Mouse (Mus musculus) midbrain, embryonic 15.5 days (tissue): ENCODE data around the gene Lix1l. TPM values are rescaled to one million over a fixed set of nuclear protein-coding genes. Genes with fewer than 3 reads are reported as not detected.

Source experiments
- ATAC-seq: fragments of 200-750 bp; cut with Nextera tagmentation; replicated peaks from 2 replicates; pipeline ENCODE4 v1.8.0; 2017; ENCODE audit warnings: moderate TSS enrichment
- H3K27ac ChIP-seq: fragments of 300-500 bp; sonication (generic); 2 replicates; pipeline ENCODE4 v1.5.1; 2015; ENCODE audit warnings: mild to moderate bottlenecking, inconsistent platforms
- H3K27me3 ChIP-seq: fragments of 300-500 bp; sonication (generic); replicated peaks from 2 replicates; pipeline ENCODE4 v1.6.1; 2015; ENCODE audit warnings: inconsistent platforms
- H3K36me3 ChIP-seq: fragments of 300-500 bp; sonication (generic); replicated peaks from 2 replicates; pipeline ENCODE4 v1.6.1; 2015; ENCODE audit warnings: inconsistent platforms
- H3K4me1 ChIP-seq: fragments of 300-500 bp; sonication (generic); 2 replicates; pipeline ENCODE4 v1.6.1; 2015; ENCODE audit warnings: inconsistent platforms
- H3K4me2 ChIP-seq: fragments of 300-500 bp; sonication (generic); 2 replicates; pipeline ENCODE4 v1.6.1; 2015; ENCODE audit warnings: inconsistent platforms, mild to moderate bottlenecking, moderate library complexity
- H3K4me3 ChIP-seq: fragments of 300-500 bp; sonication (generic); 2 replicates; pipeline ENCODE4 v1.5.1; 2015; ENCODE audit warnings: mild to moderate bottlenecking, inconsistent platforms
- H3K9ac ChIP-seq: fragments of 300-500 bp; sonication (generic); 2 replicates; pipeline ENCODE4 v1.6.1; 2015; ENCODE audit warnings: mild to moderate bottlenecking, inconsistent platforms
- H3K9me3 ChIP-seq: fragments of 300-500 bp; sonication (generic); 2 replicates; pipeline ENCODE4 v1.6.1; 2016; ENCODE audit warnings: inconsistent platforms
- WGBS: fragments of 180-500 bp; shearing (Covaris S2); methylation state at CpG from one replicate; pipeline ENCODE4 v1.1.7; 2015; ENCODE audit warnings: mixed read lengths; 5-methylcytosine and 5-hydroxymethylcytosine counted together
- polyA plus RNA-seq: library from polyadenylated mRNA; unstranded; fragments of >200 nt; fragmentation: Nextera tagmentation; extraction: Ambion mirVana; gene quantifications from 2 replicates; pipeline ENCODE4 v1.2.1, GENCODE M21; 2015

The Lix1l gene
- polyA plus RNA-seq, 1 experiment from 2014 or later = 3.9 TPM

DNA sequence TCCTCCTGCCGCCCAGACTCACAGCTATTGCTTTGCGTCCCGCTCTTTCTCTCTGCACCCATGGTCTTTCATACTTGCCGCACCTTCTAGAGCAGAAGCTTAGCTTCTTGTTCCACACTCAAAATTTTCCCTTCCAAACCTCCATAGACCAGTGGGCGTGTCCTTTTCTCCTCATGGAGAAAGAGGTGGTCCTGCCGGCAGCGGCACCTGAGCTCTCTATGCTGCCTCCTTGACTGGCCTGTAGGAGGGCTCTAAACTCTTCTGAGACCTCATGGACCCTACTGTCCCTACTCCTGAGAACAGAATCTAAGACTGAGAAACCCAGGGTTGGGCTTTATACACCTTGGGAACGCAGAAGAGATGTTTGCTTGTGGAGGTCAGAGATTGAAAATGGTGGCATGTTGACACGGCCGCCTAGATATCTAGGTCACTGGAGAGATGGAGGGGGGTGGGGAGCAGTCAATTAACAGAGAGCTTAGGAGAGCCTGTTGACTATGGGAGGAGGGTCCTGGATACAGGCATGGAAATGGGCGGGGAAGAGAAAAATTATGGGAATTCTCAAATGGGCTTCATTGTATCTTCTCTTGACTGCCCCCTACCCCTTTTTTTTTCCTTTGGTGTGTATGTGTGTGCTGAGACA lies 30.9 kb upstream of the Lix1l start:
- H3K27ac ChIP-seq = no peak overlapping the region
- no peak for ATAC-seq
- 85% methylated on average over 11 of the region's 11 CpGs for WGBS

GRCm38 (mm10) chr3:96570643-96571042 lies 30.3 kb upstream of the Lix1l start:
- WGBS = 79% methylated on average over 7 of the region's 7 CpGs
- Histone ChIP-seq H3K9ac (no peak overlapping the region), H3K27me3 (no peaks in the 10 kb centered on the region), H3K4me2 (no peak overlapping the region), H3K4me1 (no peaks in the 10 kb centered on the region), H3K27ac (no peak overlapping the region), H3K4me3 (no peak overlapping the region), H3K9me3 (no peaks in the 10 kb centered on the region), H3K36me3 (no peaks in the 10 kb centered on the region)
- no peak for ATAC-seq

More for the DNA sequence above, 30.9 kb upstream of the Lix1l start:
- Histone ChIP-seq H3K9me3 (no peaks in the 10 kb centered on the region), H3K9ac (no peak overlapping the region), H3K4me2 (no peak overlapping the region), H3K36me3 (no peaks in the 10 kb centered on the region), H3K27me3 (no peaks in the 10 kb centered on the region), H3K4me3 (no peak overlapping the region), H3K4me1 (no peaks in the 10 kb centered on the region)

DNA sequence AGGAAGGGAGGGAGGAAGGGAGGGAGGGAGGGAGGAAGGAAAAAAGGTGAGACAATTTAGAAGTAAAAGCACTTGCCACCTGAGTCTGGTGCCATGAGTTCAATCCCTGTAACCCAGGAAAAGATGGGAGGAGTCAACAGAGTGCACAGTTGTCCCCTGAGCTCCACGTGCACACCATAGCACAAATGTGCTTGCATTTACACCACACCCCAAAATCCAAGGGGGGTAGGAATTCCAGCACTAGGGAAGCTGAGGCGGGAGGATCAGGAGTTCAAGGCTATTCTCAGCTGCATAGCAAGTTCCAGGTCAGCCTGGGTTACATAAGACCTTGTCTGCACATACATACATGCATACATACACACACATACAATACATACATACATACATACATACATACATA lies 29.6 kb upstream of the Lix1l start:
- peaks cover 2% of the 10 kb centered on the region; the same call in 1 of the 2 replicates for H3K4me1 ChIP-seq
- H3K4me3 ChIP-seq = no peak overlapping the region
- no peaks in the 10 kb centered on the region for H3K27me3 ChIP-seq
- H3K9me3 ChIP-seq = no peaks in the 10 kb centered on the region
- no peak for ATAC-seq
- WGBS = 77% methylated on average over 2 of the region's 2 CpGs
- H3K4me2 ChIP-seq = no peak overlapping the region
- H3K27ac ChIP-seq = no peak overlapping the region
- H3K9ac ChIP-seq = no peak overlapping the region
- H3K36me3 ChIP-seq = no peaks in the 10 kb centered on the region

- no peak overlapping the region for H3K9ac ChIP-seq
- no peaks in the 10 kb centered on the region for H3K27me3 ChIP-seq
- no peak overlapping the region for H3K27ac ChIP-seq
- WGBS = 83% methylated on average over 16 of the region's 16 CpGs
- ATAC-seq = no peak
- H3K4me3 ChIP-seq = no peak overlapping the region
- no peak overlapping the region for H3K4me2 ChIP-seq
- no peaks in the 10 kb centered on the region for H3K36me3 ChIP-seq
- no peaks in the 10 kb centered on the region for H3K9me3 ChIP-seq
- H3K4me1 ChIP-seq = peaks cover 10% of the 10 kb centered on the region
Measured at GRCm38 (mm10) chr3:96571896-96572698, 28.9 kb upstream of the Lix1l start.

DNA sequence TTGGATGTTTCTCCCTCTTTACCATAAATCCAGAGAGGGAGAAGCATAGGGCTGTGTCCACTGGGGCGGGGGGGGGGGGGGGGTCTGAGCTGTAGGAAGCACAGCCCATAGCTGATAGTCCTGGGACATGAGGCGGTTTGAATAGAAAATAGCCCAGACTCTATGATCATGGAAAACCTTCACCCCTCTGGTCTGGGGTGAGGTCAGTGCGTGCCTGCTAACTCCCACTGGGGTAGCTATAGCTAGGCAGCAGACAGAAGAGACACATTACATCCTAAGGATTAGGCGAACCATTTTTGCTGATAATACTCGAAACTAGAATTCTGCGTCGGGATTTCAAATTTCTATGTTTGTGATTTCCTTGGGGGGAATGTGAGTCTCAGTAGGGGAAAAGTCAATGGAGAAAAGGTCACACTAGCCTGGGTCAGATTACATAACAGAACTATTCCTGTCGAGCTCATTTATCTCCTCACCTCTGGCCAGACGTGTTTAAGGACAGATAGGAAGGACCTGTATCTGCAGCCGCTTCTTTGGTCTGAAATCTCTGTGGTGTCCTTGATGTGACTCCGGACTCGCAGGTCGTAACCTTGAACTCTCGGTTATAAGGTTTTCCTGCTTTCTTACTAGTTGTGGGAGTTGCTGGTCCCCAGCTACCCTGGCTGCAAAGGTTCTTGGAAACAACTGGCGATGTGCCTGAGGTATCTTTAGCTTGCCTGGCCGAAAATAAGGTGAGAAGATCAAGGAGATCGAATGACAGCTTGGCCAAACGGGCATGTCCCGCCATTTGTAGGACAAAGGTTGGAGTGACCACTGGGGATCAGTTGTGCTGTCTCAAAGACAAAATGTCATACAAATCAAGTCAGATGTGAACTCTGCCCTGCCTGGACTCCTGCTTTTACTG lies 27.1 kb upstream of the Lix1l start:
- H3K36me3 ChIP-seq = no peaks in the 10 kb centered on the region
- H3K4me2 ChIP-seq = no peak overlapping the region
- 86% methylated on average over 19 of the region's 19 CpGs for WGBS
- H3K4me3 ChIP-seq = no peak overlapping the region
- peaks cover 12% of the 10 kb centered on the region for H3K4me1 ChIP-seq
- H3K9me3 ChIP-seq = no peaks in the 10 kb centered on the region
- no peak overlapping the region for H3K27ac ChIP-seq
- H3K9ac ChIP-seq = no peak overlapping the region
- no peak for ATAC-seq
- no peaks in the 10 kb centered on the region for H3K27me3 ChIP-seq

DNA sequence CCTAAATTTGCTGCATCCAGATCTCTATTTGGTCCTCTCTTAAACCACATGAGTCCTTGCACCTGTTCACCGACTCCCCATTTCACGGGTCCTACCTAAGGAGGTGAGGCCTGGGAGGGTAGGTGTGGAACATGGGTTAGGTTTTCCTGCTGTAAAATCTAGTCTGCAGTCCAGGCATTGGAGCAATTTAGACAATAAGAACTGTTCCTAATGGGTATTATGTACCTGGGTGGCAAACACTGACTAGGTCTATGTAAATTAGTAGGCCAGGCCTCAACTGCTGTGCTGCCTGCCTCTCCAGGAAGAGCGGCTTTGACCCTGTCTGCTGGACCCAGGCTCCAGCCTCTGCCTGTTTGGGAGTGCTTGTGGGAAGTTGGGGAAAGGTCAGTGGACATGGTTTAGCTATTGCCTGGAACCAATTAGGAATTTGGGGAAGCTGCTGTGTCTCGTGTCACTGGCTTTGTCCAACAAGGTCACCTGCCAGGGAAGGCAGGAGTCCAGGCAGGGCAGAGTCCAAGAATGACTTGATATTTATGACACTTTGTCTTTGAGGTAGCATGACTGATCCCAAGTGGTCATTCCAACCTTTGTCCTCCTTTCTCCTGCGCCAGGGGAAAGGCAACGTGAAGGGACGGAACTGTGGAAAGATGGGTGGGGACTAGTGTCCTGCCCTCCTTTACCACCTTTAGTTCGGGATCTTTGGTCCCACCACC lies 25.5 kb upstream of the Lix1l start:
- Histone ChIP-seq H3K4me2 (no peak overlapping the region), H3K4me3 (no peak overlapping the region), H3K9ac (no peak overlapping the region), H3K27ac (no peak overlapping the region), H3K4me1 (peaks cover 19% of the 10 kb centered on the region), H3K27me3 (no peaks in the 10 kb centered on the region), H3K9me3 (no peaks in the 10 kb centered on the region), H3K36me3 (no peaks in the 10 kb centered on the region)
- no peak for ATAC-seq
- WGBS = 93% methylated on average over 8 of the region's 8 CpGs

DNA sequence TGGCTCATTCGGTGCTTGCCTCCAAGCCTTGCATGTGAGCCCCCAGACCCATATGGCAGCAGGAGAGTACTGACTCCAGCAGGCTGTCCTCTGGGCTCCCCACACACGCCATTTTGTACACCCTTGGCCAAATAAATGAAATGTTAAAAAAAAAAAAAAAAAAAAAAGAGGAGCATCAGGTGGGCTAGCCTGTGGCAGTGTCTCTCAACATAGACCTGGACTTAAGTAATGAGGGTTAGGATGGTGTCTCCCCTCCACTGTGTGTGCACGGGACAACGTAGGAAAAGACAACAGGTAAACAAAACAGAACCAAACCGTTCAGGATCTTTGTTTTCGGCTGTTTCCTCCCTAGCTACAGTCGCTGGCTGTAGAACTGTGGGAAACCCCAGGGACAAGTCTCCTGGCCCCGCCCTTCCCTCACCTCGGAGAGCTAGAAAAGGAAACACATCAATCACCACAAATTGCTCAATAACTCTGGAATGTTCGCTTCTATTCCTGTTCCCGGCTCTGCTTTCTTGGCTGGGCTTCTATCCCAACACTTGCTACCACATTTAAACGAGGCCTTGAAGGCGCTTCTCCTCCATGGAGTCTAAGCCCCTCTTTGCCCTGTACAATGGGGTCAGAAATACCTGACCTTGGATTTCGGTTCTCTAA lies 24.8 kb upstream of the Lix1l start:
- WGBS = 72% methylated on average over 14 of the region's 14 CpGs
- Histone ChIP-seq H3K27ac (peak overlapping the region; percentile 43; the same call in 1 of the 2 replicates), H3K4me3 (peak overlapping the region; percentile 4; the same call in 1 of the 2 replicates), H3K9ac (no peak overlapping the region), H3K4me1 (peaks cover 21% of the 10 kb centered on the region), H3K36me3 (no peaks in the 10 kb centered on the region), H3K9me3 (no peaks in the 10 kb centered on the region), H3K27me3 (no peaks in the 10 kb centered on the region), H3K4me2 (peak overlapping the region; percentile 29)
- no peak for ATAC-seq

- peak; percentile 87 for ATAC-seq
- 29% methylated on average over 17 of the region's 17 CpGs for WGBS
- H3K27me3 ChIP-seq = no peaks in the 10 kb centered on the region
- peak within 1 kb of the TSS; percentile 4 for H3K4me3 ChIP-seq
- peaks cover 21% of the 10 kb centered on the region for H3K4me1 ChIP-seq
- H3K4me2 ChIP-seq = peak within 1 kb of the TSS; percentile 29
- H3K27ac ChIP-seq = peak within 1 kb of the TSS; percentile 53
- no peaks in the 10 kb centered on the region for H3K9me3 ChIP-seq
- no peaks in the 10 kb centered on the region for H3K36me3 ChIP-seq
- no peak within 1 kb of the TSS for H3K9ac ChIP-seq
Measured at GRCm38 (mm10) chr3:96576690-96577541, 24.0 kb upstream of the Lix1l start, which contains the start of gene Gm16253. Gene Gm16253, plus strand, starts transcription at chr3:96576984.

DNA sequence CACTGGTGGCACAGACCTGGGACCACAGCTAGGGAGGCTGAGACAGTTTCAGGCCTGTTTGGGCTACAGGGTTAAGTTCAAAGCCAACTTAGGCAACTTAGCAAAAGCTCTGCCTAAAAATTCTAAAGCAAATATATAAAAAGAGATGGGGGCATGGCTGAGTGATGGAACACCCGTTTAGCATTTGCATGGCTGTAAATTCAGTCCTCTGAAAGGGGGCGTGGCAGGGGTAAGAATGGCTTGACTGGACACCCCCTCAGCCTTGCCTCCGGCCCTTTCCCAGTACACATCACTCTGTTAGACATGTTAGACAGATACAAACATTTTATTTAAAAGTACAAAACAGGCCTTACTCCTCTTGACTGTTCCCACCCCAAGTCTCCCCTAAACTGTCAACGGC lies 23.4 kb upstream of the Lix1l start:
- H3K4me3 ChIP-seq = no peak overlapping the region
- H3K9ac ChIP-seq = no peak overlapping the region
- peaks cover 21% of the 10 kb centered on the region for H3K4me1 ChIP-seq
- no peak overlapping the region for H3K4me2 ChIP-seq
- H3K27me3 ChIP-seq = no peaks in the 10 kb centered on the region
- H3K27ac ChIP-seq = peak overlapping the region; percentile 53; the same call in 1 of the 2 replicates
- ATAC-seq = no peak
- no peaks in the 10 kb centered on the region for H3K36me3 ChIP-seq
- no peaks in the 10 kb centered on the region for H3K9me3 ChIP-seq
- 85% methylated on average over 4 of the region's 4 CpGs for WGBS

DNA sequence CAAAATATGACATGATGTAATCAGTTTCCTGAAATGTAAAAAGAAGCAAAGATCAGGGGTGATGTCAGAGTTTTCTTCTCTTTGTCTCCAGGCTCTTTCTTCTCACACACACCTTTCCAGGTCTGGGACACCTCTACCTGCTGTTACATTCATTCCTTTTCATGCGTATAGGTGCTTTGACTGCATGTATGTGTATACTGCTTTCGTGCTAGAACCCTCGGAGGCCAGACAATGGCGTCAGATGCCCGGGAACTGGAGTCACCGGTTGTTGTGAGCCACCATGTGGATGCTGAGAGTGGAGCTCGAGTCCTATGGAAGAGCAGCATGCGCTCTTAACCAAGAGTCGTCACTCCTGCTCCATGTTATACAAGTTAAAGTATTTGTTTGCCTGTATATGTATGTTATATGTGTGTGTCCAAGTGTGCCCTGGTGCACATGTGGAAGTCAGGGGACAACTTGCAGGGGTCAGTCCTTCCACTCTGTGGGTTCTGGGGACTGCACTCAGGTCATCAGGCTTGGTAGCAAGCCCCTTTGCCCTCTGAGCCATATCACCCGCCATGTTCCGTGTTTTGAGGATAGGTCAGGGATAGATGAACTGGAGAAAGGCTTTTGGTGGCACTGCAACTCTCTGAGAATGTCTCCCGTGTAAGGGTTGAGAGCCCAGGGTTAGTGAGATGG lies 22.2 kb upstream of the Lix1l start:
- no peak overlapping the region for H3K4me3 ChIP-seq
- H3K4me1 ChIP-seq = peaks cover 21% of the 10 kb centered on the region
- 80% methylated on average over 12 of the region's 12 CpGs for WGBS
- no peak for ATAC-seq
- H3K9me3 ChIP-seq = no peaks in the 10 kb centered on the region
- no peaks in the 10 kb centered on the region for H3K27me3 ChIP-seq
- no peak overlapping the region for H3K27ac ChIP-seq
- H3K9ac ChIP-seq = no peak overlapping the region
- no peak overlapping the region for H3K4me2 ChIP-seq
- H3K36me3 ChIP-seq = no peaks in the 10 kb centered on the region
